Mouse (Mus musculus): ENCODE data around the gene Fam122a. TPM values are rescaled to one million over a fixed set of nuclear protein-coding genes. Genes with fewer than 3 reads are reported as not detected.

Fam122a gene
- polyA plus RNA-seq, 1 experiment from 2014 or later = 50.9 TPM

GRCm38 (mm10) chr19:24476461-24476860, 695 bp downstream of the Fam122a start:
- Histone ChIP-seq H3K27me3 (ENCODE audit: insufficient read depth, poor library complexity, severe bottlenecking) (no peaks in the 10 kb centered on the region), H3K36me3 (peaks cover 7% of the 10 kb centered on the region; the same call in 1 of the 2 replicates), H3K27ac (peak overlapping the region; percentile 96), H3K9me3 (no peaks in the 10 kb centered on the region), H3K4me3 (peak overlapping the region; percentile 90), H3K4me1 (peaks cover 28% of the 10 kb centered on the region)
- DNase-seq (ENCODE audit: low spot score) = peak; percentile 87
- under 1% methylated on average over 11 of the region's 11 CpGs for WGBS

- H3K4me3 ChIP-seq = peak overlapping the region; percentile 90; the same call in 1 of the 2 replicates
- WGBS = 54% methylated on average over 6 of the region's 6 CpGs
- H3K27ac ChIP-seq = 0 out of 2 replicates have a peak overlapping the region, but pooled peaks have one; percentile 25
- H3K36me3 ChIP-seq = peaks cover 7% of the 10 kb centered on the region; the same call in 1 of the 2 replicates
- DNase-seq (ENCODE audit: low spot score) = no peak
- H3K27me3 ChIP-seq (ENCODE audit: insufficient read depth, poor library complexity, severe bottlenecking) = no peaks in the 10 kb centered on the region
- no peaks in the 10 kb centered on the region for H3K9me3 ChIP-seq
- peaks cover 28% of the 10 kb centered on the region for H3K4me1 ChIP-seq
Observed at GRCm38 (mm10) chr19:24475281-24475680, 1.9 kb downstream of the Fam122a start.

- Histone ChIP-seq H3K27me3 (ENCODE audit: insufficient read depth, poor library complexity, severe bottlenecking) (no peaks in the 10 kb centered on the region), H3K4me3 (no peak overlapping the region), H3K36me3 (peaks cover 7% of the 10 kb centered on the region; the same call in 1 of the 2 replicates), H3K9me3 (no peaks in the 10 kb centered on the region), H3K4me1 (peaks cover 40% of the 10 kb centered on the region), H3K27ac (no peak overlapping the region)
- no peak for DNase-seq (ENCODE audit: low spot score)
- 90% methylated on average over 5 of the region's 5 CpGs for WGBS
Observed at GRCm38 (mm10) chr19:24472512-24472911, 4.6 kb downstream of the Fam122a start.

- 89% methylated on average over 6 of the region's 6 CpGs for WGBS
- no peaks in the 10 kb centered on the region for H3K9me3 ChIP-seq
- no peaks in the 10 kb centered on the region for H3K27me3 ChIP-seq (ENCODE audit: insufficient read depth, poor library complexity, severe bottlenecking)
- no peak overlapping the region for H3K4me3 ChIP-seq
- H3K4me1 ChIP-seq = peaks cover 44% of the 10 kb centered on the region
- DNase-seq (ENCODE audit: low spot score) = no peak
- H3K36me3 ChIP-seq = peaks cover 7% of the 10 kb centered on the region; the same call in 1 of the 2 replicates
- H3K27ac ChIP-seq = no peak overlapping the region
Observed at GRCm38 (mm10) chr19:24471538-24471937, 5.6 kb downstream of the Fam122a start.

GRCm38 (mm10) chr19:24469216-24469615, 7.9 kb downstream of the Fam122a start:
- H3K36me3 ChIP-seq = peaks cover 7% of the 10 kb centered on the region; the same call in 1 of the 2 replicates
- H3K27me3 ChIP-seq (ENCODE audit: insufficient read depth, poor library complexity, severe bottlenecking) = no peaks in the 10 kb centered on the region
- H3K27ac ChIP-seq = peak overlapping the region; percentile 70
- WGBS = 29% methylated on average over 4 of the region's 4 CpGs
- H3K4me1 ChIP-seq = peaks cover 35% of the 10 kb centered on the region
- no peaks in the 10 kb centered on the region for H3K9me3 ChIP-seq
- no peak for DNase-seq (ENCODE audit: low spot score)
- H3K4me3 ChIP-seq = no peak overlapping the region

- no peak for DNase-seq (ENCODE audit: low spot score)
- Histone ChIP-seq H3K27me3 (ENCODE audit: insufficient read depth, poor library complexity, severe bottlenecking) (no peaks in the 10 kb centered on the region), H3K9me3 (no peaks in the 10 kb centered on the region), H3K4me1 (peaks cover 32% of the 10 kb centered on the region), H3K27ac (peak overlapping the region; percentile 70; the same call in 1 of the 2 replicates), H3K36me3 (peaks cover 6% of the 10 kb centered on the region; the same call in 1 of the 2 replicates), H3K4me3 (no peak overlapping the region)
- WGBS = 63% methylated on average over 3 of the region's 3 CpGs
Observed at GRCm38 (mm10) chr19:24468616-24469015, 8.5 kb downstream of the Fam122a start.

- no peaks in the 10 kb centered on the region for H3K9me3 ChIP-seq
- 84% methylated on average over 3 of the region's 3 CpGs for WGBS
- peaks cover 11% of the 10 kb centered on the region for H3K4me1 ChIP-seq
- DNase-seq (ENCODE audit: low spot score) = no peak
- no peaks in the 10 kb centered on the region; the same call in 1 of the 2 replicates for H3K36me3 ChIP-seq
- H3K27ac ChIP-seq = no peak overlapping the region
- H3K4me3 ChIP-seq = no peak overlapping the region
- H3K27me3 ChIP-seq (ENCODE audit: insufficient read depth, poor library complexity, severe bottlenecking) = no peaks in the 10 kb centered on the region
Observed at GRCm38 (mm10) chr19:24463011-24463410, 14.1 kb downstream of the Fam122a start.

GRCm38 (mm10) chr19:24456591-24457231, 20.4 kb downstream of the Fam122a start:
- no peaks in the 10 kb centered on the region for H3K9me3 ChIP-seq
- DNase-seq (ENCODE audit: low spot score) = no peak
- H3K27ac ChIP-seq = peak overlapping the region; percentile 77; the same call in 1 of the 2 replicates
- WGBS = 75% methylated on average over 6 of the region's 6 CpGs
- no peaks in the 10 kb centered on the region for H3K27me3 ChIP-seq (ENCODE audit: insufficient read depth, poor library complexity, severe bottlenecking)
- H3K4me3 ChIP-seq = no peak overlapping the region
- H3K36me3 ChIP-seq = no peaks in the 10 kb centered on the region
- peaks cover 49% of the 10 kb centered on the region for H3K4me1 ChIP-seq

GRCm38 (mm10) chr19:24455249-24455960, 21.8 kb downstream of the Fam122a start:
- no peak overlapping the region for H3K4me3 ChIP-seq
- 81% methylated on average over 6 of the region's 6 CpGs for WGBS
- H3K27me3 ChIP-seq (ENCODE audit: insufficient read depth, poor library complexity, severe bottlenecking) = no peaks in the 10 kb centered on the region
- peaks cover 49% of the 10 kb centered on the region for H3K4me1 ChIP-seq
- H3K27ac ChIP-seq = peak overlapping the region; percentile 77
- H3K36me3 ChIP-seq = no peaks in the 10 kb centered on the region
- H3K9me3 ChIP-seq = no peaks in the 10 kb centered on the region
- no peak for DNase-seq (ENCODE audit: low spot score)

GRCm38 (mm10) chr19:24454451-24454850, 22.7 kb downstream of the Fam122a start:
- no peak overlapping the region for H3K27ac ChIP-seq
- no peak overlapping the region for H3K4me3 ChIP-seq
- H3K27me3 ChIP-seq (ENCODE audit: insufficient read depth, poor library complexity, severe bottlenecking) = no peaks in the 10 kb centered on the region
- no peaks in the 10 kb centered on the region for H3K9me3 ChIP-seq
- DNase-seq (ENCODE audit: low spot score) = no peak
- H3K36me3 ChIP-seq = no peaks in the 10 kb centered on the region
- peaks cover 49% of the 10 kb centered on the region for H3K4me1 ChIP-seq
- 74% methylated on average over 2 of the region's 2 CpGs for WGBS

- peak overlapping the region; percentile 23; the same call in 1 of the 2 replicates for H3K27ac ChIP-seq
- no peak for DNase-seq (ENCODE audit: low spot score)
- H3K9me3 ChIP-seq = no peaks in the 10 kb centered on the region
- H3K4me3 ChIP-seq = no peak overlapping the region
- peaks cover 49% of the 10 kb centered on the region for H3K4me1 ChIP-seq
- H3K27me3 ChIP-seq (ENCODE audit: insufficient read depth, poor library complexity, severe bottlenecking) = no peaks in the 10 kb centered on the region
- no peaks in the 10 kb centered on the region for H3K36me3 ChIP-seq
- 85% methylated on average over 13 of the region's 13 CpGs for WGBS
Observed at GRCm38 (mm10) chr19:24453379-24453778, 23.8 kb downstream of the Fam122a start.

- H3K4me1 ChIP-seq = peaks cover 47% of the 10 kb centered on the region
Observed at GRCm38 (mm10) chr19:24452441-24452898, 24.7 kb downstream of the Fam122a start.

GRCm38 (mm10) chr19:24451626-24452025, 25.5 kb downstream of the Fam122a start:
- WGBS = 90% methylated on average over 3 of the region's 3 CpGs
- Histone ChIP-seq H3K36me3 (no peaks in the 10 kb centered on the region), H3K4me3 (no peak overlapping the region), H3K4me1 (peaks cover 43% of the 10 kb centered on the region), H3K27me3 (ENCODE audit: insufficient read depth, poor library complexity, severe bottlenecking) (no peaks in the 10 kb centered on the region), H3K9me3 (no peaks in the 10 kb centered on the region), H3K27ac (peak overlapping the region; percentile 80; the same call in 1 of the 2 replicates)
- no peak for DNase-seq (ENCODE audit: low spot score)

More at GRCm38 (mm10) chr19:24452441-24452898, 24.7 kb downstream of the Fam122a start:
- 20% methylated on average over 3 of the region's 3 CpGs for WGBS
- Histone ChIP-seq H3K27ac (peak overlapping the region; percentile 80), H3K9me3 (no peaks in the 10 kb centered on the region), H3K36me3 (no peaks in the 10 kb centered on the region), H3K4me3 (no peak overlapping the region), H3K27me3 (ENCODE audit: insufficient read depth, poor library complexity, severe bottlenecking) (no peaks in the 10 kb centered on the region)
- peak; percentile 92 for DNase-seq (ENCODE audit: low spot score)

All from heart, embryonic 10.5 days (tissue).